Mouse (Mus musculus) embryonic stem cell, embryonic (primary cell): Measurements from ENCODE around the gene Ccdc175.

Experiments
- CTCF ChIA-PET, 4 experiments: fragments of 300-600 bp in 2 of 4; fragments of 350-600 bp in 2 of 4; sonication (Branson Sonifier 250); formaldehyde crosslinking; loops; one replicate each; lab custom pipeline; 2022; ENCODE audit warnings: inconsistent platforms in 2 of 4; lab: Charles Lee
- POLR2A ChIA-PET, 4 experiments: fragments of 300-600 bp in 2 of 4; fragments of 350-600 bp in 2 of 4; sonication (Branson Sonifier 250); formaldehyde crosslinking; loops; one replicate each; lab custom pipeline; 2022; ENCODE audit warnings: antibody characterized with exemption in 4 of 4, inconsistent platforms in 1 of 4; lab: Charles Lee

The Ccdc175 gene

GRCm38 (mm10) chr12:72115686-72116345, 69.0 kb downstream of the Ccdc175 start:
- CTCF ChIA-PET, result interaction anchor here in 2 of 4 experiments (0.7 to 1.5 kb wide), 3 partner anchors 11 to 403 kb away, joined by 3 to 8 read pairs (median 4); no protein-coding TSS in a partner anchor
- POLR2A ChIA-PET, result interaction anchor here in 2 of 4 experiments (0.6 to 1.7 kb wide), 3 partner anchors 30 to 137 kb away, joined by 3 to 8 read pairs (median 4); partner anchors contain the start of genes Jkamp (in 1 of the 2) and L3hypdh (in 1 of the 2)

GRCm38 (mm10) chr12:72115126-72115525, 69.7 kb downstream of the Ccdc175 start:
- CTCF ChIA-PET, result no interaction called here
- POLR2A ChIA-PET, result interaction anchor here in 3 of 4 experiments (0.5 to 1.7 kb wide), 3 partner anchors 29 to 342 kb away, joined by 4 to 8 read pairs (median 6); partner anchors contain the start of genes Jkamp (in 2 of the 3) and L3hypdh (in 2 of the 3)

- CTCF ChIA-PET, result interaction anchor here (0.5 to 2.3 kb wide), 31 partner anchors 8 to 872 kb away, joined by 3 to 22 read pairs (median 3); partner anchors contain the start of genes Jkamp (in 3 of the 4), L3hypdh (in 3 of the 4) and Gpr135 (in 2 of the 4)
- POLR2A ChIA-PET, result interaction anchor here in 2 of 4 experiments (0.8 to 1.1 kb wide), 4 partner anchors 8 to 19 kb away, joined by 3 to 4 read pairs (median 4); partner anchors contain the start of genes Jkamp (in 1 of the 2) and L3hypdh (in 1 of the 2)
Observed at GRCm38 (mm10) chr12:72104525-72105281, 80.1 kb downstream of the Ccdc175 start.

- CTCF ChIA-PET, result interaction anchor here (0.5 to 2.3 kb wide), 27 partner anchors 7 to 357 kb away, joined by 3 to 22 read pairs (median 4); partner anchors contain the start of genes Gpr135 (in 2 of the 4), Jkamp (in 2 of the 4) and L3hypdh (in 2 of the 4)
- POLR2A ChIA-PET, result interaction anchor here in 1 of 4 experiments (1.0 kb wide), 1 partner anchor 18 kb away, joined by 3 read pairs; no protein-coding TSS in a partner anchor
Observed at GRCm38 (mm10) chr12:72104027-72104426, 80.8 kb downstream of the Ccdc175 start.

- CTCF ChIA-PET, result interaction anchor here in 3 of 4 experiments (0.6 to 2.1 kb wide), 6 partner anchors 14 to 877 kb away, joined by 3 to 6 read pairs (median 3); no protein-coding TSS in a partner anchor
- POLR2A ChIA-PET, result interaction anchor here in 2 of 4 experiments (0.7 to 1.5 kb wide), 4 partner anchors 15 to 902 kb away, joined by 3 to 6 read pairs (median 4); partner anchors contain the start of genes Jkamp (in 1 of the 2) and L3hypdh (in 1 of the 2)
Observed at GRCm38 (mm10) chr12:72102776-72103175, 82.1 kb downstream of the Ccdc175 start.

- POLR2A ChIA-PET, result interaction anchor here in 2 of 4 experiments (0.5 to 2.0 kb wide), 4 partner anchors 9 to 724 kb away, joined by 3 to 8 read pairs (median 3); partner anchors contain the start of genes Jkamp (in 2 of the 2) and L3hypdh (in 2 of the 2)
- CTCF ChIA-PET, result interaction anchor here in 1 of 4 experiments (0.7 to 1.7 kb wide), 2 partner anchors 8 to 321 kb away, joined by 3 to 5 read pairs; no protein-coding TSS in a partner anchor
Observed at GRCm38 (mm10) chr12:72096966-72097365, 87.9 kb downstream of the Ccdc175 start.

GRCm38 (mm10) chr12:72089802-72090201, 95.0 kb downstream of the Ccdc175 start:
- CTCF ChIA-PET, result no interaction called here
- POLR2A ChIA-PET, result interaction anchor here in 1 of 4 experiments (1.0 kb wide), 1 partner anchor 9 kb away, joined by 3 read pairs; no protein-coding TSS in a partner anchor

GRCm38 (mm10) chr12:72086166-72086825, 98.5 kb downstream of the Ccdc175 start:
- ChIA-PET CTCF (interaction anchor here in 3 of 4 experiments (0.5 to 4.3 kb wide), 12 partner anchors 9 to 375 kb away, joined by 3 to 18 read pairs (median 4); partner anchors contain the start of gene Gpr135 (in 1 of the 3)), POLR2A (interaction anchor here (0.5 to 8.3 kb wide), 60 partner anchors 8 to 1817 kb away, joined by 3 to 115 read pairs (median 4); partner anchors contain the start of genes 2700049A03Rik (in 2 of the 4), Gpr135 (in 2 of the 4), Arid4a (in 1 of the 4) and Daam1 (in 1 of the 4))

GRCm38 (mm10) chr12:72085329-72086165, 99.3 kb downstream of the Ccdc175 start, which contains the start of the genes L3hypdh and Jkamp:
L3hypdh (minus strand) TSS chr12:72085439.
Jkamp (plus strand) TSS chr12:72085589.
- ChIA-PET POLR2A (interaction anchor here (0.5 to 8.3 kb wide), 85 partner anchors 9 to 1816 kb away, joined by 3 to 115 read pairs (median 4); partner anchors contain the start of genes 2700049A03Rik (in 2 of the 4), Gpr135 (in 2 of the 4), Arid4a (in 1 of the 4) and Daam1 (in 1 of the 4)), CTCF (interaction anchor here (0.5 to 4.3 kb wide), 18 partner anchors 10 to 574 kb away, joined by 3 to 18 read pairs (median 4); partner anchors contain the start of gene Gpr135 (in 1 of the 4))

GRCm38 (mm10) chr12:72085024-72085328, 99.9 kb downstream of the Ccdc175 start:
- CTCF ChIA-PET, result interaction anchor here in 2 of 4 experiments (1.1 to 4.3 kb wide), 7 partner anchors 15 to 376 kb away, joined by 3 to 18 read pairs (median 10); partner anchors contain the start of gene Gpr135 (in 1 of the 2)

GRCm38 (mm10) chr12:72084261-72085023, 100.4 kb downstream of the Ccdc175 start:
- POLR2A ChIA-PET, result interaction anchor here in 3 of 4 experiments (0.6 to 8.3 kb wide), 22 partner anchors 12 to 1069 kb away, joined by 3 to 115 read pairs (median 8); partner anchors contain the start of genes Gpr135 (in 2 of the 3) and Arid4a (in 1 of the 3)
- CTCF ChIA-PET, result interaction anchor here in 2 of 4 experiments (0.6 to 4.3 kb wide), 8 partner anchors 13 to 316 kb away, joined by 3 to 18 read pairs (median 10); partner anchors contain the start of gene Gpr135 (in 2 of the 2)

More at GRCm38 (mm10) chr12:72085024-72085328, 99.9 kb downstream of the Ccdc175 start:
- POLR2A ChIA-PET, result interaction anchor here (0.6 to 8.3 kb wide), 52 partner anchors 8 to 1115 kb away, joined by 3 to 115 read pairs (median 4); partner anchors contain the start of genes 2700049A03Rik (in 2 of the 4), Gpr135 (in 2 of the 4), Arid4a (in 1 of the 4) and Daam1 (in 1 of the 4)

GRCm38 (mm10) chr12:72083265-72083664, 101.6 kb downstream of the Ccdc175 start:
- ChIA-PET POLR2A (interaction anchor here (0.6 to 8.3 kb wide), 26 partner anchors 9 to 1537 kb away, joined by 3 to 115 read pairs (median 4); partner anchors contain the start of gene Gpr135 (in 3 of the 4)), CTCF (interaction anchor here (0.6 to 4.3 kb wide), 14 partner anchors 12 to 1061 kb away, joined by 3 to 18 read pairs (median 5); partner anchors contain the start of gene Gpr135 (in 2 of the 4))

- ChIA-PET POLR2A (interaction anchor here (0.6 to 8.3 kb wide), 26 partner anchors 9 to 1536 kb away, joined by 3 to 115 read pairs (median 4); partner anchors contain the start of genes Gpr135 (in 3 of the 4) and Arid4a (in 1 of the 4)), CTCF (interaction anchor here (0.6 to 4.3 kb wide), 13 partner anchors 12 to 1060 kb away, joined by 3 to 18 read pairs (median 5); partner anchors contain the start of gene Gpr135 (in 1 of the 4))
Observed at GRCm38 (mm10) chr12:72082370-72082769, 102.5 kb downstream of the Ccdc175 start.

- CTCF ChIA-PET, result interaction anchor here in 3 of 4 experiments (0.6 to 1.3 kb wide), 9 partner anchors 12 to 1103 kb away, joined by 3 to 19 read pairs (median 4); no protein-coding TSS in a partner anchor
- POLR2A ChIA-PET, result interaction anchor here in 3 of 4 experiments (0.7 to 8.3 kb wide), 9 partner anchors 9 to 1066 kb away, joined by 3 to 115 read pairs (median 6); partner anchors contain the start of genes Gpr135 (in 2 of the 3) and Arid4a (in 1 of the 3)
Observed at GRCm38 (mm10) chr12:72081961-72082360, 102.9 kb downstream of the Ccdc175 start.
